Mouse (Mus musculus) induced T-regulatory cell, adult 2 months (primary cell): Measurements from ENCODE around the gene Rptor.

ENCODE experiments used
- DNase-seq: peaks from one replicate; pipeline ENCODE4 v3.0.0-alpha.2; 2012; ENCODE audit warnings: low read depth

Rptor gene

DNA sequence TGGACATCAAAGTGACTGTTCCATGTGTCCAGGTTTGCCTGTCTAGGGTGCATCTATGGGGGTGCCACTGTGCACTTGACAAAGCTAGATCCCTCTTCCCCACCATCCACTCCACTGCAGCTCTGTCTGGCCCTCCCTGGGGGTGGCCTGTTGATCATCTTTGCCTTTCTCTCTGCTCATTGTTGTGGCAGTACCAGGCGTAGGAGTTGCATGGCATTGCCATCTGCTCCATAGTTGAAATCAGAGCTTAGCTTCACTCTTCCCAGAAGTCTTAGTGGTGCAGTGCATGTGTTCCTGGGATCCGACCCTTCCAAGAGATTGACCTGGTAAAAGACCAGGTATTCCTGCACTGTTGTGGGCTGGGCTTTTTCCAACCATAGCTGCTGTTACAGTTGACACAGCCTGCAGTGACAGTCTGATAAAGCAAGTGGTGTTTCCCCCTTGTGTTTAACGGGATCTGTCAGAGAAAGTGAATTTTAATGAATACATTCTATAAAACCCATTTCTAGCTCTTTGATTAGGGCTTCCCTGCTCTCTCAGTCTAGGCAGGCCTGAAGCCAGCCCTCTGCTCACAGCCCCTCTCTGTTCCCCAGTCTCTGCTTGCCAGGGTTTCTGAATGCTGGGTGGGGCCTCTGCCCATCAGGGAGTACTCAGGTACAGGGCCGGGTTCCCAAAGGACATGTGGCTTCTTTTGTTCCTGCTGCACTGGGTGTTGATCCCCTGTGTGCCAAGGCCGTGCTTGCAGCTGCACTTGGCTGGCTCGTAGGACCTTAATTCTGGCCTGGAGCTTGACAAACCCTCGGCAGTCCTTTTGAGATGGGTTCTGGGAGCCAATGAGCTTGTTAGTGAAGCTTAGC, 136.5 kb downstream of the Rptor start:
- no peak for DNase-seq

DNA sequence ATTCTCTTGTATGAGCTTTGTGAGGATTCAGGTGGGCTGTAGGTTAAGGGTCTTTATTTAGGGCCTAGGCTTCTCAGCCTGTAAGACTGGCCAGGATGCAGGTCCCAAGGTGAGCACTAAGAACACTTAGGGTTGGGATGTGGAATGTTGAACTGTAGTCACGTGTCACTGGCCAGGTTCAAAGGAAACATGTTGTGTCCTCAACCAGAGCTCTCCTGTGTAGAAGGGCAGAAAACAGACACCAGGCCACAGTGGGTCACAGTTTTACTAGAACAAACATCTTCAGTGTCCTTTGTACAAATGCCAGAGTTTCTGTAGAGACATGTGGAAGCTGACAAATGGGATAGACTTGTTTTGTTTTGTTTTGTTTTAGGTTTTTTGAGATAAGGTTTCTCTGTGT, 138.7 kb downstream of the Rptor start:
- DNase-seq = no peak

DNA sequence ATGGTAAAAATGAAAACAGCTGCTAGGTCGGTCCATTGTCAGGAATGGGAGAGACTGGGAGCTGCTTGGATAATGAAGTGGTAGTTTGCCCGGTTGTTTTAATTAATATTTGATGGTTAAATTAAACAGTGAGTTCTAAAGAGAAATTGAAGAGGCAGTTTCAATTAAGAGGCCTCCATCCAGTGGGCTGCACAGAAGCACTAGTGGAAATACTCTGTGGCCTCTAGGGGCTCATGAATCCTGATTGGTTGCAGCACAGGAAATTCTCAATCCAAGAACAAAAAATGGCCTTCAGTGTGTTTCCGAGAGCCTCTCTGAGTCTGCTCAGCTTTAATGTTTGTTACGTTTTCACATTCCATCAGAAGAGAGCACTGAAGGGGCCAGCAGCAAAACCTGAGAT, 141.7 kb downstream of the Rptor start:
- no peak for DNase-seq

DNA sequence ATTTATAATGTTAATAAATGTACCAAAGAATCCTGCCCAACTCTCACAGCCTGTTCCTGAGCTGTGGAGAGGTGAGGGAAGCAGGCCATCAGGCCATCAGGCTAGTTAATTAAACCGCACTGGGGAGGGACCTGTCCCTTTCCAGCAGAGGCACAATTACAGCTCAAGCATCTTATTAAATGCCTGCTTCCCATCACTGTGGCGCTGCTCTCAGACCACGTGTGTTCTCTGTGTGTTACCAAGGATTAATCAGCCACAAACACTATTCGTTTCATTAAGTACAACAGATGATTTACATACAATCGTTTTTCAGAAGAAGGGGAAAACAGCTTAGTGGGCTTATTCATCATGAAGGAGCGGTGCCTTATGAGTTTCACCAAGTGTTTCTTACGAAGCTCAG, 142.6 kb downstream of the Rptor start:
- DNase-seq = no peak

DNA sequence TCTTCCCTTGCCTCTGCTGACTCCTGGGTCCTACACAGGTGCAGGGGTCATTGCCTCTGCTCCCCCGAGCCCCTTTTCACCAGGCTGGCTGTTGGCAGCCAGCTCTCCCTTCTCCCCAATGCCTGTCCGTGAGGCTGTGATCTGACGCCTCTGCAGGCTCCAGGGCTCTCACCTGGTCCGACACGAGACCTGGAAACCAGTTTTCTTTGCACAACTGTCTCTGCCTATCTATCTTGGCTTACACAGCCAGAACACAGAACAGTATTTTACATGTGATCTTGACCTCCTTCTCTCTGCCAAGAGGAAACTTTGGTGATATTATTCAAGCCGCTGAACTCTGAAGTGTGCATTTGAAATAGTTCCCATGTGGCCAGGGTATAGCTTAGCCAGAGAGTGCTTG, 151.8 kb downstream of the Rptor start:
- DNase-seq = no peak

DNA sequence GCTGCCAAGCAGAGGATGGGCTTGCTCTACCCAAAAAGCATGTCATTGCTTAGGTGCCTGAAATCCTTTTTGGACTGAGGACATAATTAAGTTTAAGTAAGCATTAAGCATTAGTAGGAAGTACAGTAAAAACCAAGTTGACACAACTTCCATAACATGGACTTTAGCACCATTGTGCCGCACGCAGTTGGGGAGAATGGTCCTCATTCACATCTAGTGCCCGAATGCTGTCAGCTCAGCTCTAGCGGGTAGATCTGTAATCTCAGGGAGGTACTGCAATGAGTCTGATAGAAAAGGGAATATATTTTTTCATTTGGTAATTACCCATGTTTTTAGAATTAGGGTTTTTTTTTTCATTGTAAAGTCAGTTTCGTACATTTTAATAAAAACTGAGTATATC, 155.5 kb downstream of the Rptor start:
- DNase-seq = no peak

DNA sequence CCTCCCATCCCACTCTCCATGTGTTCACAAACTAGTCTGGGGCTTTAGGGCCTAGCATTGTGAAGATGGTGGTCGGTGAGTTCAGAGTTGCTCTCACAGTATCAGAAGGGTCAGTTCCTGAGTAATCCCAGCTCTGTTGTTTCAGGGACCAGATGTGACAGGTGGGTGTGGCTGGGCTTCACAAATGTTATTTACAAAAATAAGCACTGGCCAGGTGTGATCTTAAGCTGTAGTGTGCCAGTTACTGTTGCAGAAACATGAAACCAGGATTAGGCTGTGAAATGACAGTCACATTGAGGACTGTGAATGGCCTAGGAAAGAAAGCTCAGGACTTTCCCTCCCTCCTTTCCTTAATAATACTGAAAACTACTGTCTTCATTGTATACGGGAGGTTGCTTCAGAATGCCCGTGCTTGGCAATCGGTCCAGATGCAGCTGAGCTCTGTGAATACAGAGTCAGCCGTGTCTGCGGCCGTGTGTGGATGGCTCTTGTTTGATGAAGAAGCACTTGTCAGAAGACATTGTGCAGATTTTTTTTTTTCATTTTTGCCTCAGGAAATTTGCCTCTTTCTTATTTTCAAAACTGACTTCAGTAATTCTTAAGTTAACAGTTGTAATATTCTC, 156.1 kb downstream of the Rptor start:
- no peak for DNase-seq

DNA sequence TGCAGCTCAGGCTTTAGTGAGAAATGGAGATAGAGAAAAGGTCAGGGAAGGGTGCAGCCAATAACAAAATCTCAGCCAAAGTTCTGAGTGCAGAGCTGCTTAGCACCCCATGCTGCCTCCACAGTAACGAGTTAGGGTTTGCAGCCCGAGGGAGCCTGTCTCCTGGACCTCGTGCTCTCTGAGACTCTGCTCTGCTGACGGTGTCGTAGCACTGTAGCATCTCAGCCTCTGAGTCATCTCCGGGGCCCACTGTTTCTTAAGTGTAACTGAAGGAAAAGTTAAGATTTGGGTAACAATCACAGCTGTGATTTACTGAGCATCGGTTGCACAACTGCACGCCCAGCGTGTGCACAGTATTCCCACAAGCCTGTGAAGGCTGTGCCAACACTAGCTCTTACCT, 160.2 kb downstream of the Rptor start:
- no peak for DNase-seq

DNA sequence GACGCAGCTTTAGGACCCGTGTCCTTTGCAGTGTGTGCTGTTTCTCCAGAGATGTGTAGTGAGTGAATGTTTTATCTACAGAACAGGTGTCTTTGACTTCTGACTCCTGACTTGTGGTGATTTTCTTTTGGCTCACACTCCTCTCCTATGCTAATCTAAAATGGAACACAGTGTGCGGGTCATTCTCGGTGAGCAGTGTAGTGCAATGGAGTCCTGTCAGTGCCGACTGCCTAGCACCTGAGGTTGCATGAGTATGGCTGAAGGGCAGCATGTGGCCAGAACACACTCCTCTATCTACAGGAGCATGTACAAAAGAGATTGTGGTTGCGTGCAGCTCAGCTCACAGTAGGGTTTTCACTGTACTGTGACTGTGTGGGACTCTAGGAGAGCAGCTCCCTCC, 163.3 kb downstream of the Rptor start:
- DNase-seq = no peak

DNA sequence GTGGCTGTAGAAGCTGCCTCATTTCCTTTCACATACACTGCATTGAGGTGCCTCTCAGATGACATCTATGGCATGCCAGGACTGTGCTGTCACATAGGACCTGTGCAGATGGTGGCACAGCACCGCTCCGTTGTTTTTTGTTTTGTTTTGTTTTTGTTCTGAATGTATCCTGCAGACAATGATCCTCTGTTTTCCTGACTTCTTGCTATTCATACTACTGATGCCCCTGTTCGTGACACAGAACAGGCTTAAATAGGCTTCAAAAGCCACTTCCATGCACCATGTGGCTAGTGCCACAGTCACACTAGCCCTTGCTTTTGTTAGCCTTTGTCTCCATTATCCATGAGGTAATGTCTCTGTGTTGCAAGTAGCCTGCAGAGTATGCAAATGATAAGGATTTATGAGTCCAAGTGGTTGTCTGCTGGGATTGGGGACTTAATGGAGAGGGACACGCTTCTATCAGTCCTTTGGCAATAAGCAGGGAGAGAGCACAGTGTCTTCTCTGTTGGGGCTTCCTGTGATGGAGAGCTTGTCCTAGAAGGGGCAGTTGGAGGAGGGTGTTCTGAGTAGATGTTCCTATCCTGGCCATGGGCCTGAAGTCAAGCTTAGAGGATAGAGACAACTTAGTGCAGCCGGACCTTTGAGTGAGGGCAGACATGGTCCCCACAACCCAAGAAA, 164.2 kb downstream of the Rptor start:
- no peak for DNase-seq

DNA sequence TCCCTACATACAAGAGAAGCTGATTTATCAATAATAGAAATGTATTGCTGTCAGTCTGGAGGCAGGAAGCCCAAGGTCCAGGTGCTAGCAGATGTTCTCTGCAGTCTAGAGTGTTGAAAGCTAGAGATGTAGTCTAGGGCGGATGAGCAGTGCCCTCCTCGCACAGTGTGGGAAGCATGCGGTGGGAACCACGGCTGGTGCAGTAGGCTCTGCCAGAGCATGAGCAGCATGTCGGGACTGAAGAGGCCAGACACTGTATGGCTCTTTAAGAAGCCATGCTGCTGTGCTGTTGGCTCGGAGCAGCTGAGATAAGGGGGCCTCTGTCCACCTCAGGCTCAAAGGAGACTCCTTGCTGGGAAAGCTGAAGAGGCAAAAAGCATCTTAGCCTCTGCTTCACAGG, 164.8 kb downstream of the Rptor start:
- no peak for DNase-seq

DNA sequence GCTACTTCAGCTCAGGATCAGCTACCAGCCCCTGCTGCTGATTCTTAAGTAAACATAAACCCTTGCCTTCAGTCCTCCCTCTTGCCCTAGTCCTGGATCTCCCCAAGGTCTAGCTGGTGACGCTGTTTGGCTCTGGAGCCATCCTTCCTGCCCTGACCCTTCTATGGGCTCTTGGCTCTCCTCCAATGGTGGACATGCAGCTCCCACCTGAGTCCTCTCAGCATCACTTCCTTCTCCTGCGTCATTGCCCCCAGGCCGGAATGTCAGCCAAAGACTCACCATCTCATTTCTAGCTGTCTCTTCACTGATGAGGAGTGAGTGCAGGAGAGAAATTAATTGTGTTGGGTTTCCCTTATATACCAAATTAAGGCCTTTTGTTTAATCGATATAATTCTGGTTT, 165.8 kb downstream of the Rptor start:
- DNase-seq = no peak

DNA sequence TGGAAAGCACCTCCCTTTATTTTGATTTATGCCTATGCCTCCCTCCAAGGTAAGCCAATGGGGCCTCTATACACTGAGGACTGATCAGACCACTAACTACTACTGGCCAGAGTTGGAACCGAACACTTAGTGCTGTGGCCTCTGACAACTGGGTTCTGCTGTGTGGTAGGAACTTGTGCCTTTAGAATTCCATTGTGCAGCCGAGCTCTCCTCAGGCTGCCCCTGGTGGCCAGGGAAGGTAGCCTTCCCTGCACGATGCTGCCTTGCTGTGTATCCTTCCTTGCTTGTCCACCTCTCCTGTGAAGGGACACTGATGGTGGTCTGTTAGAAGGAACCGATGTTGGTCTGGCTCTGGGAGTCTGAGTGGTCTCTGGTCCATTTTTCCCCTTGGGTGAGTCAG, 167.0 kb downstream of the Rptor start:
- DNase-seq = no peak

DNA sequence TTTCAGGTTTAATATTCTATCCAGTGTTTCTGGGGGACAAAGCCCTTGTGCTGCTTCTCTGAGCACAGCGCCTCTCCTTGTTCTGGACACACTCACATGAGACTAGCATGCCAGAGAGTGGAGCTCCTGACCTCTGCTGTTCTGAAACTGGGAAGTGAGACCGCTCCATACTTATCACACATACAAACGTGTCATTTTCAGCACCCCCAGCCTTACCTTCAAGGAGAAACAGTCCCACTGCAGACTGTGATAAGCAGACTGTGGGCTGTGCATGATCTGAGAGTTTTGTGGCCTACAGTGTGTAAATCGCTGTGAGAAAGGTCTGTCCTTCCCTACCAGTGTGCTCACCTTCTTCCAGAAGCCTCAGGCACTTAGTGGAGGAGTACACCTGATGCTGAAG, 168.3 kb downstream of the Rptor start:
- DNase-seq = no peak

DNA sequence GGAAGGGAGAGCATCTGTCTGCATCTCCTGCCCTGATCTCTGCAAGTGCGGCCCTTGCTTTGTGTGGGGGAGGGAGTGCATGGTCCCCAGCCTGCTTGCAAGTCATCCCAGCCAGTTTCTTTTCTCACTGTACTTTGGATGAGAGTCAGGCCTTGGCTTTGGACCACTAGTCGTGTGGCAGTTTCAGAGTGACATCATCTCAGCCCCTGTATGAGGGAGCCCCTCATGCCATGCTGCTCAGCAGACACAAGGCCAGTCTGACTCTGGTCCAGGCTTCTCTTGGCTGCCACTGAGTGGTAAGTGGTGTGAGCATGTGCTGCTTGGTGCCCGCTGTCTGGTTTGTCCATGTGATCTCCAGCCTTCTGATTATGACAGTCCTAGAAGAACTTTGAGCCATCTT, 170.2 kb downstream of the Rptor start:
- no peak for DNase-seq

DNA sequence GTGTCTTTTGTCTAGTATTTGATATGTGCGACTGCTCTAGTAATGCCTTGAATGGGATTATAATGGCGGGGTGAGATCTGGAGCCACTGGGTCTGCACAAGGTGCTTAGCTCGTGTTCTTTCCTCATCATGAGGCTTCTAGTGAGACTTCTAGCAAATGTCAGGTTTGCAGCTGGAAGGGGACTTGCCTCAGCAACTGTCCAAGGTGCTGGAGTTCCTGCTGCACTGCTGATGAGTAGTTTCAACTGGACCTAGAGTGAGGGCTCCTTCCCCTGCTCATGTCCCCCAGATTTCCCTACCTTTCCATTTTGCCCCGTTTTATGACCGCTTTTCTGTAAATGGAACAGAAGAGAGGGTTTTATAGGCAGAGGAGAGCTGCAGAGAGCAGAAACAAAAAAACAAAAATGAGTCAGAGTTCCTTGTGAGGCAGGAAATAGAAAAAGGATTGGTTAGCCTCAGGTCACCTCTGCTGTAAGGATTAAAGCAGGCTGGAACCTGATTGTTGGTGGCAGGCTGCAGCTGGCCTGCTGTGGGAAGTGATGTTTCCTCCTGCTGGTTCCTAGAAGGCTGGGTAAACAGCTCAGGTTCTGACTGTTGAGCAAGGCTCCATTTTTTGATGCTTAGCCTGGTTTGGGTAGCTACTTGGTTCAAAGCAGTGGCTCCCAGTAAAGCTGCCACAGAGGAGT, 172.5 kb downstream of the Rptor start:
- peak; percentile 7 for DNase-seq

DNA sequence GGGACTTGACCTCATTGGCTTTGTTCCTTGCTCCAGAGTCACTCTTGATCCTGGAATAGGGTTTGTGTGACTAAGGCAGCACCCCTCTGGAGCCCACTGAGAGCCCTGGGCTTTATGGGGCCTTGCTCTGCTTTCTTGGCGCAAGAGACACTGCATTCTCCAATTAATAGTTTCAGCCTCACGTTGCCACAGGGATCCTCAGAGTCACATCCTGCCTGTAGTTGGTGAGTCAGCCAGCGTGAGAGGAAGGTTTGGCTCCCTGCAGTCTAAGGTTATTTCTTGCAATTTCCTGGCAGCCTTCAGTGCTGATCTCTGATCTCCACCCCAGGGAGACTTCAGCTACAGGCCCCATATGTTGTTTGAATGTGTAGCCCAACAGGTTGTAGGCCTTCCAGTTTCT, 174.5 kb downstream of the Rptor start:
- DNase-seq = no peak

DNA sequence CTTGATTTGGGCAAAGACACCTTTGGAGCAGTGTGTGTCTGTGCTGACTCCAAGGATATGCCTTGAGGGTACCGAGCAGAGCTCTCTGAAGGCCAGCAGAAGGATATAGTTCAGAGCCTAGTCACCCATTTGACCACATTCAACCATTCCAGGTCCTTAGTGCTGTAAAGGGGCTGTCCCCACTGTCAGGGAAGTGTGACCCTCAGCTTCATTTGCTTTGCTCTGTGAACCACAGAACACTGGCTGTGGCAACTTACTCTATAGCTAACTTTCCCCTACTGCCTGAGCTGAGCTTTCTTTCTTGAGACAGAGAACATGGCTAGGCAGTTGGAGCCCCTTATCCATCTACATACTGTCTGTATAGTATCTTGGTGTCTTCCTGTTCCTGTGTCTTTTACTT, 175.2 kb downstream of the Rptor start:
- no peak for DNase-seq

DNA sequence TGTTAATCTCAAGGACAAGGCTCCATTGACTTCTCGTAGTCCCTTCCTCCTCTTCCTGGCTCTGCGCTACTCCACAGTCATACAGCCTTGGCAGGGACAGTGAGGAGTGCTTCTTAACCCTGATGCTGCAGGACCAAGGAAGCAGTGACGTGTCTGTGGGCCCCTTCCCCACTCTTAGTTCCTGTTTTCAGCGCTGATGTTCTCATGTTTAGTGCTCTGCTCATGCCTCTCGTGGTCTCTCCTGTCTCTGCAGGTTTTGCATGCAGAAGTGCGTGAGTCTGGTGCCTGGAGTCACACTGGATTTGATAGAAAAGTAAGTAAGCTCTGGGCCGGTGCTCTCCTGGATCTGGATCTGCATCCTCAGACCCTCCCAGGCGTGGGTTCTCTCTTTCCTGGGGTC, 177.6 kb downstream of the Rptor start:
- DNase-seq = no peak

DNA sequence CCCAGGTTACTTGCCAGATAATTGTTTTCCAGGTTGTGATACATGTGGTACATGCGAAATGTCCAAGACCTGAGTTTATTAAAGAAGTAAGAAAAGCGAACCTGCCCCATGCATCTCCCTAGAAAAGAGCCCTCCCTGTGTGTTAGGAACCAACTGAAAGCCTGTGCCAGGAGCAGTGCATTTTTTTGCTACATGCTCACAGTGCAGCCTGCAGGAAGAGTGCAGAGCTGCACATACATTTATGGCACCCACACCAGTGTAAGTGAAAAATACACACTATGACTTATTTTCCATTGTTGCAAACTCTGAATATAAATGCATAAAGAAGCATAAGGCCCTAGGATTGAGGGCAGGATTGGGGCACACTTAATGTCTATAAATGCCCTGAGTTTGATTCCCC, 178.5 kb downstream of the Rptor start:
- DNase-seq = no peak

DNA sequence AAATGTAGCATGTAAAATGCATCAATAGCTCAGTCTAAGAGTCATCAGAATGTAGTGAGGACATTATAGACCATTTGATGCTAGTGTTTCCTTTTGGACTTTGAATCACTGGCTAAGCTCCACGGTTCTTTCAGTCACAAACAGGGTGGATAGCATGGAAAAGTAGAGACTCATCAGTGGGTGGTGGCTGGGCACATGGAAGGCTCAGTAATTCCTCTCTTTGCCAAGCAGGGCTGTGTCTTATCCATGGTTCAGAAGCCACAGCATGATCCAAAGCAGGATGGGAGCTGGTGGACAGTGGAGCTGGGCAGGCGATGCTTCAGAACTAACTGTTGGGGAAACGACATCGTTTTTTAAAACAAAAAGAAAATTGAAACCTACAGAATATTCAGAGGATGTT, 179.0 kb downstream of the Rptor start:
- no peak for DNase-seq

DNA sequence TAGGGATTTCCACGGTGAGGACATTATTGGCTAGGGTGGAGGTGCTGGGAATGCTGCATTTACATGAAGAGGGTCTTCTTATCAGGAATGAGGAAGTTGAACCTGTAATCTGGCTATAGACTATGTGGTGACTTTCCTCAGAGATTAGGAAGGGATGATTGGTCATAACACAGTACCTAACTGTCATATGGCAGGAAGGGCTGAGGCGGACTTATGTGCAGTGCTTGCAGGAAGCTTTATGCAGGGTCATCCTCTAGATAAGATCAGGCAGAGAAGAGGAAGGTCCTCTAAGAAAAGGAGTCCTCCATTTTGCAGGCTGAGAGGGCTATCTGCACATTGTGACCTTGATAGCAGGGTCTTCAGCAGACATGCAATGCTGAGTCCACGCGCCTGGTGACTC, 180.9 kb downstream of the Rptor start:
- DNase-seq = no peak
